In the genomic region with DNA sequence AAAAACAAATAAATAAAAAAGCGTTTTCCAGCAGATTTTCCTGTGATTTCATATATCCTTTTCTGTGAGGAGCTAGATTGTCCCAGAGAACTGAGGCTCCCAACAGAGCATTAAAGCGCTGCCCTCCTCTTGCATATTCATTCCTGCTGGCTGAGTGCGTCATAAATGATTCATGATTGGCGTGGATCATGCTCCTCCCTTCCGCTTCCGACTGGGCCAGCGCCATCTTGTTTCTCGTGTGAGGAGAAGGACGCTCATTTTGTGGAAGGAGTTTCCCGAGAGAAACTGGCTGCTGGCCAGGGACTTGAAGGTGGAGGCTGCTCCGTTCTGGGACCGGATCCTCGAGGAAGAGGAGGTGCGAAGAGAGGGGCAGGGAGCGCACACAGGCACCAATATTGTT, we compare ENCODE assay signal across 23 mouse cellular contexts. TPM values are rescaled to one million over a fixed set of nuclear protein-coding genes. Genes with fewer than 3 reads are reported as not detected.
"Had no signal": no experiment of that assay in that cellular context is flagged by ENCODE, and none has a peak within 500 bp of the region (broad histone marks: within the 10 kb centered on the region; RNA-seq: fewer than 3 reads in every experiment).

Gene Uba1y, plus strand, starts transcription at position 254 of the 400 bp plus-strand sequence.

- DNase-seq: gastrocnemius, adult 2 months; gastrocnemius, postnatal 10 days; gastrocnemius, postnatal 25 days; heart, adult 18-20 months; heart, postnatal 10 days; heart, postnatal 4 days; kidney, adult 18-20 months; kidney, adult 8-10 months; kidney, postnatal 10 days; kidney, postnatal 25 days; kidney, postnatal 4 days; left cerebral cortex, postnatal 4 days; liver; liver, embryonic 13.5 days had no signal

RNA-seq across cellular contexts. Expression of gene Uba1y, which starts in this region (rescaled TPM):
- total RNA-seq: gastrocnemius, adult 2 months; gastrocnemius, postnatal 10 days; gastrocnemius, postnatal 25 days; gastrocnemius, postnatal 4 days; granulocyte monocyte progenitor cell, adult 5-6 weeks; heart, adult 18-20 months; heart, adult 8-10 months; heart, postnatal 10 days; heart, postnatal 25 days; heart, postnatal 4 days; layer of hippocampus, adult 2 months; layer of hippocampus, postnatal 10 days; layer of hippocampus, postnatal 25 days; left cerebral cortex, adult 2 months; left cerebral cortex, postnatal 25 days; left cerebral cortex, postnatal 4 days had no signal
